Mouse (Mus musculus) forebrain, embryonic 16.5 days (tissue): Measurements from ENCODE around the gene Acp4. TPM values are rescaled to one million over a fixed set of nuclear protein-coding genes. Genes with fewer than 3 reads are reported as not detected.
A peak's percentile ranks its signal among the peaks of the same experiment; 100 is the strongest.
"Not testable (repeated sequence)": the region's sequence is repeated elsewhere in the genome, so short reads cannot be mapped to it uniquely, and the experiment has no call there.

Experiments
- ATAC-seq: fragments of 200-750 bp; cut with Nextera tagmentation; 2 replicates; pipeline ENCODE4 v1.8.0; 2017; ENCODE audit warnings: mild to moderate bottlenecking, moderate library complexity
- H3K27ac ChIP-seq: fragments of 300-500 bp; sonication (generic); 2 replicates; pipeline ENCODE4 v1.5.1; 2014; ENCODE audit warnings: low read length, control low read depth
- H3K27me3 ChIP-seq: fragments of 300-500 bp; sonication (generic); replicated peaks from 2 replicates; pipeline ENCODE4 v1.6.1; 2014; ENCODE audit warnings: low read length; ENCODE audit not compliant: control insufficient read depth, insufficient read depth
- H3K36me3 ChIP-seq: fragments of 300-500 bp; sonication (generic); 2 replicates; pipeline ENCODE4 v1.6.1; 2014; ENCODE audit not compliant: control insufficient read depth, insufficient read depth
- H3K4me1 ChIP-seq: fragments of 300-500 bp; sonication (generic); replicated peaks from 2 replicates; pipeline ENCODE4 v1.6.1; 2014; ENCODE audit warnings: low read length; ENCODE audit not compliant: control insufficient read depth, insufficient read depth
- H3K4me2 ChIP-seq: fragments of 300-500 bp; sonication (generic); 2 replicates; pipeline ENCODE4 v1.6.1; 2014; ENCODE audit warnings: mild to moderate bottlenecking, low read length, control low read depth
- H3K4me3 ChIP-seq: fragments of 300-500 bp; sonication (generic); replicated peaks from 2 replicates; pipeline ENCODE4 v1.5.1; 2014; ENCODE audit warnings: mild to moderate bottlenecking, low read length, control low read depth
- H3K9ac ChIP-seq: fragments of 300-500 bp; sonication (generic); replicated peaks from 2 replicates; pipeline ENCODE4 v1.6.1; 2014; ENCODE audit warnings: low read depth, low read length, control low read depth
- H3K9me3 ChIP-seq: fragments of 300-500 bp; sonication (generic); 2 replicates; pipeline ENCODE4 v1.6.1; 2016; ENCODE audit warnings: low read length; ENCODE audit not compliant: control insufficient read depth
- WGBS: fragments of 180-500 bp; shearing (Covaris S2); extraction: QIAGEN DNeasy Blood & Tissue Kit; methylation state at CpG from one replicate; pipeline ENCODE4 v1.1.7; 2014; 5-methylcytosine and 5-hydroxymethylcytosine counted together
- polyA plus RNA-seq: library from polyadenylated mRNA; unstranded; fragments of >200 nt; fragmentation: Nextera tagmentation; extraction: Ambion mirVana; gene quantifications from 2 replicates; pipeline ENCODE4 v1.2.1, GENCODE M21; 2015

The Acp4 gene
- polyA plus RNA-seq, 1 experiment from 2014 or later: not detected

DNA sequence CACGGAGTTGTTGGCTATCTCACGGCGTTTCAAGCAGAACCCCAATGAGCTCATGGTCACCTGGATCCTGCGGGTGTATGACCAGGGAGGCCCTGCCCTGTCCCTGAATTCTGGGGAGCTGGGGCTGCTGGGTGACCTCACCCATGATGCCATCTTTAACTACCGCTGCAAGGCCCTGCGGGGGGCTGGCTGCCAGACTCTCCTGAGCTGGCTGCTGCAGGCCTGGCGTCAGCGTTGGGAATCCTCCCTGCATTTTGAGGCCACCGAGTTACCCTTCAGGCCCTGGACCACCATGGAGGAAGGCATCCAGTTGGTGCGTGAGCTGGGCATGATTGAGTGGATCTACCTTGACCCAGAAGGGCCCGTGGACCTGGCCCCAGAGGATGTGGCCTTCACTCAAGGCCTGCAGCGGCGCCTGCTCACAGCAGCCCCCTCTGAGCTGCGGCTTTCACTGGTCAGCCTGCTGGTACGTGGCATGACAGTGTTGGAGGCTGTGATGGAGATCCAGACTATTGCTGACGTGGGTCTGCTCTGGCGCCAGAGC, 6.4 kb downstream of the Acp4 start:
- 90% methylated on average over 17 of the region's 17 CpGs for WGBS
- not testable (repeated sequence) for H3K27me3 ChIP-seq, ATAC-seq, H3K9ac ChIP-seq, H3K4me2 ChIP-seq, H3K4me3 ChIP-seq, H3K27ac ChIP-seq, H3K9me3 ChIP-seq
- H3K36me3 ChIP-seq: peaks cover 31% of the 10 kb centered on the region
- peaks cover 20% of the 10 kb centered on the region for H3K4me1 ChIP-seq

DNA sequence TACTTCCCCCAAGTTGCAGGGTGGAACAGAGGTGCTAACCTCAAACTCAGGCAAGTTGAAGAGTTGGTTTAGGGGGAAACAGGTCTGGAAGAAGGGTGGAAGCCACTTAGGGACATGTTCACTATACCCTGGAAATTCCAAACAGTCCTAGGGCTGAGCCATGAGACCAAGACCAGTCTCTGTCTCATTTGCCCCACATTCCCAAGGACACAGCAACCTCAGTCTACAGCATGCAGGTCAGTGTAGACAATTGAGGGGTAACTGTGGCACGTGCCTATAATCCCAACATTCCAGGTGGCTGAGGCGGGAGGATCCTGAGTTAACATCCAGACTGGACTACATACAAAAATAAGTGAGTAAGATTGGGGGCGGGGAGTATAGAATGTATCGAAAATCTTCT, 7.9 kb downstream of the Acp4 start:
- H3K36me3 ChIP-seq: peaks cover 31% of the 10 kb centered on the region
- WGBS: 95% methylated on average over 4 of the region's 4 CpGs
- no peak for ATAC-seq
- peaks cover 25% of the 10 kb centered on the region for H3K4me1 ChIP-seq
- H3K27me3 ChIP-seq: no peaks in the 10 kb centered on the region
- no peak overlapping the region for H3K9ac ChIP-seq
- H3K4me3 ChIP-seq: no peak overlapping the region
- H3K9me3 ChIP-seq: no peaks in the 10 kb centered on the region
- no peak overlapping the region for H3K4me2 ChIP-seq
- no peak overlapping the region for H3K27ac ChIP-seq

DNA sequence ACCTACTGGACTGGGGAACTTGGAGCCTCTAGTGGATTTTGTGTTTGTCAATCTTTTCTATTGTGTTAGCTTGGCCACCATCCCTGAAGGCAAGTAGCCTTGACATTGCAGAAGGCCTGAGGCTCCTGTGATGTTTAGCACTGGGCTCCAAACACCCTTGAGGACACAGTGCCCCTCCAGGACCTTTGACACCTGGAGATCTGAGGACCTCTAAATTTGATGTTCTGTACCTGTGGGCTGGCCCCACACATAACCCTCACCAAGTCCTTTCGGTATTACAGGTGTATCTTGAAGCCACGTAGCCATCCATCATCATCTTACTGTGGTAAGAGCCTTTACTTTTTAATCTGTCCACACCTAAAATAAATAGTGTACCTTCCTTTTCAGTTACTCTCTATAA, 9.2 kb downstream of the Acp4 start:
- H3K36me3 ChIP-seq: peaks cover 30% of the 10 kb centered on the region
- H3K9ac ChIP-seq: peak overlapping the region; percentile 96; the same call in 1 of the 2 replicates
- peak overlapping the region; percentile 88 for H3K4me3 ChIP-seq
- peak overlapping the region; percentile 88 for H3K4me2 ChIP-seq
- H3K4me1 ChIP-seq: peaks cover 25% of the 10 kb centered on the region
- no peak overlapping the region for H3K27ac ChIP-seq
- WGBS: 95% methylated on average over 2 of the region's 2 CpGs
- no peaks in the 10 kb centered on the region for H3K9me3 ChIP-seq
- no peak for ATAC-seq
- no peaks in the 10 kb centered on the region for H3K27me3 ChIP-seq

DNA sequence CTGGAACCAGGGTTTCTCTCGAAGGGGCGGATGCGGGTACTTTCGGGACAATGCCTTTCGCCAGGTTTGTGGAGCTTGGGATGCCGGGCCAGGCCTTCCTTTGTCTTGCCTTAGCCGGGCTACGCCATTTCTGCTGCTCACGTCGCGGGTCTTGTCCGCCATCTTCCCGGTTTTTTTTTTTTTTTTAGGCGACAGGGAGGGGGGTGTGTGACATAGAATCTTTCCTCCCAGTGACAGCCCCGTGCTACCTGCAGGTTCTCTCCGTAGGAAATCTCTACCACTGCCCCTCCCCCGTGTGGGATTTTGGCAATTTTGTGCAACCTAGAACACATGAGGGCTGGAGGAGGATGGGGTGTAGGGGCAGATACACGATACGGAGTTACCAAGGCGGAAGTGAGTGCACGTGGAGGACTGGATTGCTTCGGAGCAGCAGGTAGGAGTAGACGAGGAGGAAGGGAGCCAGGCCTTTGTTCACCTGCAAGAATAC, 10.2 kb downstream of the Acp4 start:
- WGBS: under 1% methylated on average over 23 of the region's 23 CpGs
- H3K4me2 ChIP-seq: peak overlapping the region; percentile 88

DNA sequence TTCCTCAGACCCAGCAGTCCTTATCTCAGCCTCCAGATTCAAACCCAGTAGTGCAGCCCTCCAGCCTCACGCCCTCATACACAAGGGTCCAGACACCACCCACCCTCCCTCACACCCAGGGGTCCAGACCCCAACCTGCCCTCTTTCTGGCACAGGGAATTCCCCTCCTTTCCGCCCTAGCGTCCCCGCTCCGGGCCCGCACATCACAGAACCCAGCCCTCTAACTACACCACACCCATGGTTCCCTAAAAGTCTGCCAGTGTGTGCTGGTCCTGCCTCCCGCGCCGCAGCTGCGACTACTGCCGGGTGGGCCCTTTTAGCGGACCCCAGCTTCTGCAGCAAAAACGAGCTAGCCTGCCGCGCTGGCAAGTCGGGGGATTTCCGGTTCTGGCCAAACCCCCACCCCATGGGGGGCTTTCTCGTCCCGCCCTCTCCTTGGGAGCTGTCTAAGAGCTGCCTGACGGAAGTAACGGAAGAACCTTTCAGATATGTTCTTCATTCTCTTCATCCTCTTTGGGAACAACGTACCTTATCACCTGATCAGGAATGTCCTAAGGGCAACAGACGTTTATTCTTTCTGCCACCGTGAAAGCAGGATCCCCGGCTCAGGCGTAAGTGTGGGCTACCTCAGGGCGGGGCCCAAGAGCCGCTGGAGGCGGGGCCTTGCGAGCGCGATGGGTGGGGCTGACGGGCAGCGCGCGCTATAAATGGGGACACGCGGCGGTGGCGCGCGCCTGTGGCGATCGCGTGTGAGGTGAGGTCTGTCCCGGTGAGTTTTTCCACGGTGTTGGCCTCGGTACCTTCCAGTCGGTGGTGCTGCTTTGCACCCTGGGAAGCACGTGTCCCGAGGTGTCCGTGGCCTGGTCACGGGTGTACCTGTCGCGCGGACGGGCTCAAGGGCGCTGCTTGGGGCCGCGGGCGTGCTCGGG, 10.9 kb downstream of the Acp4 start, which contains the start of the genes 1700028J19Rik and 2410002F23Rik:
Gene 1700028J19Rik, minus strand, starts transcription at position 641 of the 929 bp plus-strand sequence.
Gene 2410002F23Rik, plus strand, starts transcription at position 668 of the 929 bp plus-strand sequence.
- Histone ChIP-seq H3K27ac (peak within 1 kb of the TSS; percentile 93), H3K9me3 (no peaks in the 10 kb centered on the region), H3K4me3 (peak within 1 kb of the TSS; percentile 88), H3K9ac (peak within 1 kb of the TSS; percentile 96), H3K27me3 (no peaks in the 10 kb centered on the region), H3K4me2 (peak within 1 kb of the TSS; percentile 91), H3K36me3 (peaks cover 22% of the 10 kb centered on the region), H3K4me1 (peaks cover 22% of the 10 kb centered on the region)
- WGBS: 0% methylated on average over 61 of the region's 62 CpGs
- ATAC-seq: peak; percentile 86

More for the DNA sequence above, 10.2 kb downstream of the Acp4 start:
- Histone ChIP-seq H3K4me1 (peaks cover 22% of the 10 kb centered on the region), H3K4me3 (peak overlapping the region; percentile 88), H3K36me3 (peaks cover 22% of the 10 kb centered on the region), H3K27me3 (no peaks in the 10 kb centered on the region), H3K9ac (peak overlapping the region; percentile 96), H3K27ac (peak overlapping the region; percentile 93), H3K9me3 (no peaks in the 10 kb centered on the region)
- peak; percentile 31 for ATAC-seq

DNA sequence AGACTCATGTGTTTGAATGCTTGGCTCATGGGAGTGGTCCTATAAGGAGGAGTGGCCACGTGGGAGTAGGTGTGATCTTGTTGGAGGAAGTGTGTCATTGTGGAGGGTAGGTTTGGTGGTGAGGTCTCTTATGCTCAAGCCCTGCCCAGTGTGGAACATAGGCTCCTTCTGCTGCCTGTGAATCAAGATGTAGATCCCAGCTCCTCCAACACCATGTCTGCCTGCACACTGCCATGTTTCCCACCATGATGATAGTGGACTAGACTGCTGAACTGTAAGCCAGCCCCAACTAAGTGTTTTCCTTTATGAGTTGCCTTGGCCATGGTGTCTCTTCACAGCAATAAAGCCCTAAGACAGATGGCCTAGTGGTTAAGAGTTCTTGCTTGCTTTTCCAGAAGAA, 13.1 kb downstream of the Acp4 start:
- no peaks in the 10 kb centered on the region for H3K9me3 ChIP-seq
- no peak overlapping the region for H3K27ac ChIP-seq
- no peak overlapping the region for H3K4me3 ChIP-seq
- 64% methylated on average over 1 of the region's 1 CpGs for WGBS
- H3K36me3 ChIP-seq: peaks cover 9% of the 10 kb centered on the region
- H3K4me2 ChIP-seq: no peak overlapping the region
- peaks cover 20% of the 10 kb centered on the region for H3K4me1 ChIP-seq
- H3K27me3 ChIP-seq: no peaks in the 10 kb centered on the region
- no peak for ATAC-seq
- no peak overlapping the region for H3K9ac ChIP-seq

DNA sequence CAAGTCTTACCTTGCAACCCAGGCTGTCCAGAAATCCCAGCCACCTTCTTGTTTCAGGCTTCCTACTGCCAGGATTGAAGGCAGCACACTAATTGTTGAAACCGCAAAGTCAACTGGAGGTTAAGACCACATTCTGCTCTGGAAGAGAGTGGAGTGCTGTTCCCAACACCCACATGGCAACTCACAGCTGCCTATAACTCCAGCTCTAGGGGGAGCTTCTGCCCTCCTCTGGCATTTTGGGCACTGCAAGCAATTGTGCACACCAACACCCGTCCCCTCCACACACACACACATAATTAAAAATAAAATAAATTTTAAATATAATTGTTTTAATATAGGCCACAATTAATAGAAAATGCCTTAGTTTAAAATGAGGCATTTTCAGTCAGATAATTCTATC, 16.0 kb downstream of the Acp4 start:
- no peaks in the 10 kb centered on the region for H3K27me3 ChIP-seq
- H3K36me3 ChIP-seq: no peaks in the 10 kb centered on the region
- H3K4me3 ChIP-seq: no peak overlapping the region
- H3K9me3 ChIP-seq: no peaks in the 10 kb centered on the region
- no peak for ATAC-seq
- no peak overlapping the region for H3K27ac ChIP-seq
- 83% methylated on average over 2 of the region's 2 CpGs for WGBS
- H3K9ac ChIP-seq: no peak overlapping the region
- H3K4me2 ChIP-seq: no peak overlapping the region
- H3K4me1 ChIP-seq: peaks cover 6% of the 10 kb centered on the region

DNA sequence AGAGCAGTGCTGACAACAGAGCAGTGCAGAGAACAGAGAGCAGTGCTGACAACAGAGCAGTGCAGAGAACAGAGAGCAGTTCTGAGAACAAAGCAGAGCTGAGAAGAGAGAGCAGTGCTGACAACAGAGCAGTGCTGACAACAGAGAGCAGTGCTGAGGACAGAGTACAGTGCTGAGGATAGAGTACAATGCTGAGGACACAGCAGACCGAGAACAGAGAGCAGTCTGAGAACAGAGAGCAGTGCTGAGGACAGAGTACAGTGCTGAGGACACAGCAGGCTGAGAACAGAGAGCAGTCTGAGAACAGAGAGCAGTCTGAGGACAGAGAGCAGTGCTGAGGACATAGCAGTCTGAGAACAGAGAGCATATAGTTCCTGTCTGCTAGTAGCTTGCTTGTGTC, 16.5 kb downstream of the Acp4 start:
- H3K9me3 ChIP-seq: no peaks in the 10 kb centered on the region
- H3K9ac ChIP-seq: no peak overlapping the region
- no peak overlapping the region for H3K27ac ChIP-seq
- H3K4me2 ChIP-seq: no peak overlapping the region
- WGBS: 64% methylated on average over 1 of the region's 1 CpGs
- no peak for ATAC-seq
- H3K36me3 ChIP-seq: no peaks in the 10 kb centered on the region
- peaks cover 4% of the 10 kb centered on the region for H3K4me1 ChIP-seq
- no peaks in the 10 kb centered on the region for H3K27me3 ChIP-seq
- H3K4me3 ChIP-seq: no peak overlapping the region

DNA sequence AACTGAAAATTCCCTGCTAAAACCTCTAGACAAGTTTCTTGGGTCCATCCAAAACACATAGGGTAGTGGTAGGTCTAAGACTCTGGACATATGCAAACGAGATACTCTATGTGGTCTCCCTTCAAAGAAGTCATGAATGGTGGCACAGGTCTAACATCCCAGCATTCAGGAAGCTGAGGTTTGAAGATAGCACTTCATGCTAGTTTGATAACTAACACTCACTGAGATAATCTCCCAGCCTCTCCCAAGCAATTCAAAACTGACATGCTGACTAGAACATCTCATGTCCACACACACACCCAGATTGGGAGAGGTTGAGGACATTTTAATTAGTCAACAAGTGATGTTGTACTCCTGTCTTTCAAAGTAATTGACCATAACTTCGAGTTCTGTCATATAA, 17.3 kb downstream of the Acp4 start:
- Histone ChIP-seq H3K9ac (no peak overlapping the region), H3K36me3 (no peaks in the 10 kb centered on the region), H3K27me3 (no peaks in the 10 kb centered on the region), H3K9me3 (no peaks in the 10 kb centered on the region), H3K4me1 (no peaks in the 10 kb centered on the region), H3K4me2 (no peak overlapping the region), H3K27ac (no peak overlapping the region), H3K4me3 (no peak overlapping the region)
- no peak for ATAC-seq
- 59% methylated on average over 2 of the region's 2 CpGs for WGBS
